Mouse (Mus musculus) limb, embryonic 14.5 days (tissue): ENCODE results near the gene Frs2. TPM values are rescaled to one million over a fixed set of nuclear protein-coding genes. Genes with fewer than 3 reads are reported as not detected.
"Not testable (repeated sequence)": the region's sequence is repeated elsewhere in the genome, so short reads cannot be mapped to it uniquely, and the experiment has no call there.

Experiments
- ATAC-seq: fragments of 200-750 bp; cut with Nextera tagmentation; 2 replicates; pipeline ENCODE4 v1.8.0; 2017; ENCODE audit warnings: low read depth, moderate number of reproducible peaks, moderate TSS enrichment; ENCODE audit not compliant: low FRiP score
- DNase-seq: peaks from one replicate; pipeline ENCODE4 v3.0.0-alpha.2; 2015; ENCODE audit warnings: low spot score
- H3K27ac ChIP-seq: fragments of 300-500 bp; sonication (generic); replicated peaks from 2 replicates; pipeline ENCODE4 v1.5.1; 2014; ENCODE audit warnings: low read depth, mild to moderate bottlenecking, low read length, moderate library complexity, mixed read lengths
- H3K27me3 ChIP-seq: fragments of 300-500 bp; sonication (generic); 2 replicates; pipeline ENCODE4 v1.6.1; 2014; ENCODE audit warnings: low read length, mixed read lengths; ENCODE audit not compliant: control insufficient read depth, insufficient read depth
- H3K36me3 ChIP-seq: fragments of 300-500 bp; sonication (generic); 2 replicates; pipeline ENCODE4 v1.6.1; 2014; ENCODE audit warnings: mild to moderate bottlenecking, low read length, moderate library complexity, mixed read lengths; ENCODE audit not compliant: control insufficient read depth, insufficient read depth
- H3K4me1 ChIP-seq: fragments of 300-500 bp; sonication (generic); 2 replicates; pipeline ENCODE4 v1.6.1; 2014; ENCODE audit warnings: antibody characterized with exemption, low read length, mixed read lengths; ENCODE audit not compliant: control insufficient read depth, insufficient read depth
- H3K4me2 ChIP-seq: fragments of 300-500 bp; sonication (generic); replicated peaks from 2 replicates; pipeline ENCODE4 v1.6.1; 2014; ENCODE audit warnings: low read depth, mild to moderate bottlenecking, low read length, moderate library complexity; ENCODE audit not compliant: severe bottlenecking
- H3K4me3 ChIP-seq: fragments of 300-500 bp; sonication (generic); replicated peaks from 2 replicates; pipeline ENCODE4 v1.5.1; 2014; ENCODE audit warnings: low read length
- H3K9ac ChIP-seq: fragments of 300-500 bp; sonication (generic); 2 replicates; pipeline ENCODE4 v1.6.1; 2014; ENCODE audit warnings: mild to moderate bottlenecking, low read depth, low read length, moderate library complexity; ENCODE audit not compliant: severe bottlenecking
- H3K9me3 ChIP-seq: fragments of 300-500 bp; sonication (generic); 2 replicates; pipeline ENCODE4 v1.6.1; 2016; ENCODE audit warnings: low read length; ENCODE audit not compliant: control insufficient read depth
- POLR2A ChIP-seq: fragments of 200-500 bp; IDR thresholded peaks from 2 replicates; pipeline ENCODE4 v1.8.0; 2012; ENCODE audit warnings: inconsistent platforms, mild to moderate bottlenecking, moderate library complexity, borderline replicate concordance; ENCODE audit not compliant: insufficient read depth, insufficient read length; ENCODE audit errors: extremely low read depth
- WGBS: fragments of 180-500 bp; shearing (Covaris S2); extraction: QIAGEN DNeasy Blood & Tissue Kit; methylation state at CpG from one replicate; pipeline ENCODE4 v1.1.7; 2014; 5-methylcytosine and 5-hydroxymethylcytosine counted together
- polyA plus RNA-seq, 2 experiments: library from polyadenylated mRNA; depleted of rRNA in 1 of 2; stranded (reverse) in 1 of 2; unstranded in 1 of 2; fragments of >200 nt; fragmentation: Nextera tagmentation in 1 of 2; extraction: Ambion mirVana in 1 of 2; gene quantifications; 2 replicates each; pipeline versions ENCODE4 v1.2.1 to v1.2.3; 2012 to 2014

The Frs2 gene
- polyA plus RNA-seq, 2 experiments, result 29.1 to 36.6 TPM

GRCm38 (mm10) chr10:117042295-117042694, 106.0 kb downstream of the Frs2 start:
- H3K36me3 ChIP-seq, result no peaks in the 10 kb centered on the region
- H3K27me3 ChIP-seq, result no peaks in the 10 kb centered on the region
- H3K4me1 ChIP-seq, result peaks cover 7% of the 10 kb centered on the region; the same call in 1 of the 2 replicates
- DNase-seq (no peak), ATAC-seq (no peak)
- WGBS, result 88% methylated on average over 14 of the region's 14 CpGs
- H3K4me2 ChIP-seq, result no peak overlapping the region
- no peaks in the 10 kb centered on the region for H3K9me3 ChIP-seq
- H3K27ac ChIP-seq, result no peak overlapping the region
- TF ChIP-seq POLR2A, result no peak
- no peak overlapping the region for H3K9ac ChIP-seq
- no peak overlapping the region for H3K4me3 ChIP-seq

- Histone ChIP-seq H3K9me3 (no peaks in the 10 kb centered on the region), H3K27ac (no peak overlapping the region), H3K36me3 (no peaks in the 10 kb centered on the region), H3K27me3 (no peaks in the 10 kb centered on the region), H3K9ac (no peak overlapping the region), H3K4me2 (no peak overlapping the region), H3K4me1 (peaks cover 3% of the 10 kb centered on the region; the same call in 1 of the 2 replicates), H3K4me3 (no peak overlapping the region)
- DNase-seq, result peak; percentile 49
- no peak for TF ChIP-seq POLR2A
- no peak for ATAC-seq
- 61% methylated on average over 6 of the region's 6 CpGs for whole genome bisulfite sequencing
Measured at GRCm38 (mm10) chr10:117040355-117040754, 108.0 kb downstream of the Frs2 start.

GRCm38 (mm10) chr10:117033785-117034184, 114.5 kb downstream of the Frs2 start:
- Histone ChIP-seq H3K27ac (no peak overlapping the region), H3K9ac (no peak overlapping the region), H3K4me3 (no peak overlapping the region), H3K4me1 (peaks cover 6% of the 10 kb centered on the region; the same call in 1 of the 2 replicates), H3K9me3 (no peaks in the 10 kb centered on the region), H3K36me3 (no peaks in the 10 kb centered on the region), H3K4me2 (no peak overlapping the region), H3K27me3 (no peaks in the 10 kb centered on the region)
- DNase-seq (peak; percentile 81), ATAC-seq (peak; percentile 53)
- TF ChIP-seq POLR2A, result no peak
- 23% methylated on average over 8 of the region's 8 CpGs for WGBS

- no peaks in the 10 kb centered on the region for H3K27me3 ChIP-seq
- no peak overlapping the region for H3K27ac ChIP-seq
- H3K4me2 ChIP-seq, result no peak overlapping the region
- ATAC-seq (no peak), DNase-seq (no peak)
- no peak overlapping the region for H3K4me3 ChIP-seq
- no peaks in the 10 kb centered on the region for H3K9me3 ChIP-seq
- H3K9ac ChIP-seq, result no peak overlapping the region
- H3K4me1 ChIP-seq, result peaks cover 6% of the 10 kb centered on the region; the same call in 1 of the 2 replicates
- 92% methylated on average over 3 of the region's 3 CpGs for WGBS
- H3K36me3 ChIP-seq, result no peaks in the 10 kb centered on the region
- TF ChIP-seq POLR2A, result no peak
Measured at GRCm38 (mm10) chr10:117031160-117031559, 117.2 kb downstream of the Frs2 start.

- Histone ChIP-seq H3K36me3 (no peaks in the 10 kb centered on the region), H3K4me3 (no peak overlapping the region), H3K27me3 (no peaks in the 10 kb centered on the region), H3K9ac (no peak overlapping the region), H3K4me1 (peaks cover 4% of the 10 kb centered on the region), H3K9me3 (no peaks in the 10 kb centered on the region), H3K27ac (no peak overlapping the region), H3K4me2 (no peak overlapping the region)
- TF ChIP-seq POLR2A, result no peak
- no peak for ATAC-seq
- 51% methylated on average over 8 of the region's 8 CpGs for WGBS
- no peak for DNase-seq
Measured at GRCm38 (mm10) chr10:117026176-117026575, 122.2 kb downstream of the Frs2 start.

- not testable (repeated sequence) for H3K27me3 ChIP-seq, H3K9me3 ChIP-seq, DNase-seq, H3K4me2 ChIP-seq, H3K4me1 ChIP-seq, H3K36me3 ChIP-seq, ATAC-seq, H3K27ac ChIP-seq, H3K9ac ChIP-seq, H3K4me3 ChIP-seq
Measured at GRCm38 (mm10) chr10:117025776-117026175, 122.6 kb downstream of the Frs2 start.
